Mouse (Mus musculus): ENCODE data around the gene Haus5. TPM values are rescaled to one million over a fixed set of nuclear protein-coding genes. Genes with fewer than 3 reads are reported as not detected.

The Haus5 gene
- polyA plus RNA-seq, 1 experiment from 2014 or later, result 20.0 TPM

GRCm38 (mm10) chr7:30634621-30635020 lies 30.2 kb downstream of the Haus5 start:
- WGBS, result 1% methylated on average over 20 of the region's 20 CpGs
- peak overlapping the region; percentile 27 for H3K4me2 ChIP-seq (replicated peaks)
- H3K4me1 ChIP-seq (replicated peaks; ENCODE audit: control insufficient read depth, insufficient read depth, low read length), result peaks cover 5% of the 10 kb centered on the region; the same call in 1 of the 2 replicates
- ATAC-seq (ENCODE audit: low FRiP score), result no peak
- no peaks in the 10 kb centered on the region for H3K9me3 ChIP-seq (ENCODE audit: control insufficient read depth, low read length)
- peaks cover 68% of the 10 kb centered on the region for H3K27me3 ChIP-seq (ENCODE audit: control insufficient read depth, insufficient read depth, low read length)
- no peak overlapping the region; the same call in 1 of the 2 replicates for H3K9ac ChIP-seq
- H3K27ac ChIP-seq, result no peak overlapping the region
- no peak overlapping the region for H3K4me3 ChIP-seq (replicated peaks; ENCODE audit: low read length)
- DNase-seq (ENCODE audit: low spot score), result peak; percentile 47
- H3K36me3 ChIP-seq (replicated peaks; ENCODE audit: control insufficient read depth, insufficient read depth), result no peaks in the 10 kb centered on the region

- no peak overlapping the region for H3K9ac ChIP-seq
- H3K9me3 ChIP-seq (ENCODE audit: control insufficient read depth, low read length), result no peaks in the 10 kb centered on the region
- H3K4me3 ChIP-seq (replicated peaks; ENCODE audit: low read length), result no peak overlapping the region
- 7% methylated on average over 27 of the region's 27 CpGs for WGBS
- DNase-seq (ENCODE audit: low spot score) (no peak), ATAC-seq (ENCODE audit: low FRiP score) (no peak)
- peaks cover 68% of the 10 kb centered on the region for H3K27me3 ChIP-seq (ENCODE audit: control insufficient read depth, insufficient read depth, low read length)
- no peaks in the 10 kb centered on the region for H3K36me3 ChIP-seq (replicated peaks; ENCODE audit: control insufficient read depth, insufficient read depth)
- no peak overlapping the region for H3K27ac ChIP-seq
- no peak overlapping the region for H3K4me2 ChIP-seq (replicated peaks)
- peaks cover 5% of the 10 kb centered on the region; the same call in 1 of the 2 replicates for H3K4me1 ChIP-seq (replicated peaks; ENCODE audit: control insufficient read depth, insufficient read depth, low read length)
Observed at GRCm38 (mm10) chr7:30633762-30634412, 30.9 kb downstream of the Haus5 start.

DNA sequence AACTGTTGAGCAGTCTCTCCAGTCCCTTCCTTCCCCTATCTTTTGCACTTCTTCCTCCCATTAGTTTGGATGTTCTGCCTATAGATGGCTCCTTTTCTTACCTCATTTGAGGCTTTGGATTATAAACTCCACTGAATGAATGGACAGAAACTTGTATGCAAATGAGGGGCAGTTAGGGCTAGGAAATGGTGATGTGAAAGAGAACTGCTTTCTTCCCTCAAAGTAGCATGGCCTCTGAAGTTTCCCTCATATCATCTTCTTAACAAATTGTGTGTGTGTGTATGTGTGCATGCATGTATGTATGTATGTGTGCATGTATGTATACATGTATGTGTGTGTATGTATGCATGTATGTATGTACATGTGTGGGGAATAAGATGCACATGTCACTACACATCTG lies 35.8 kb downstream of the Haus5 start:
- H3K9ac ChIP-seq, result no peak overlapping the region
- no peak overlapping the region for H3K27ac ChIP-seq
- H3K4me2 ChIP-seq (replicated peaks), result no peak overlapping the region
- no peaks in the 10 kb centered on the region for H3K9me3 ChIP-seq (ENCODE audit: control insufficient read depth, low read length)
- ATAC-seq (ENCODE audit: low FRiP score) (no peak), DNase-seq (ENCODE audit: low spot score) (no peak)
- H3K4me3 ChIP-seq (replicated peaks; ENCODE audit: low read length), result no peak overlapping the region
- H3K4me1 ChIP-seq (replicated peaks; ENCODE audit: control insufficient read depth, insufficient read depth, low read length), result peaks cover 12% of the 10 kb centered on the region
- H3K36me3 ChIP-seq (replicated peaks; ENCODE audit: control insufficient read depth, insufficient read depth), result peaks cover 8% of the 10 kb centered on the region
- H3K27me3 ChIP-seq (ENCODE audit: control insufficient read depth, insufficient read depth, low read length), result peaks cover 34% of the 10 kb centered on the region

GRCm38 (mm10) chr7:30626647-30627046 lies 38.1 kb downstream of the Haus5 start:
- H3K9me3 ChIP-seq (ENCODE audit: control insufficient read depth, low read length), result no peaks in the 10 kb centered on the region
- no peak for DNase-seq (ENCODE audit: low spot score)
- 89% methylated on average over 5 of the region's 5 CpGs for WGBS

DNA sequence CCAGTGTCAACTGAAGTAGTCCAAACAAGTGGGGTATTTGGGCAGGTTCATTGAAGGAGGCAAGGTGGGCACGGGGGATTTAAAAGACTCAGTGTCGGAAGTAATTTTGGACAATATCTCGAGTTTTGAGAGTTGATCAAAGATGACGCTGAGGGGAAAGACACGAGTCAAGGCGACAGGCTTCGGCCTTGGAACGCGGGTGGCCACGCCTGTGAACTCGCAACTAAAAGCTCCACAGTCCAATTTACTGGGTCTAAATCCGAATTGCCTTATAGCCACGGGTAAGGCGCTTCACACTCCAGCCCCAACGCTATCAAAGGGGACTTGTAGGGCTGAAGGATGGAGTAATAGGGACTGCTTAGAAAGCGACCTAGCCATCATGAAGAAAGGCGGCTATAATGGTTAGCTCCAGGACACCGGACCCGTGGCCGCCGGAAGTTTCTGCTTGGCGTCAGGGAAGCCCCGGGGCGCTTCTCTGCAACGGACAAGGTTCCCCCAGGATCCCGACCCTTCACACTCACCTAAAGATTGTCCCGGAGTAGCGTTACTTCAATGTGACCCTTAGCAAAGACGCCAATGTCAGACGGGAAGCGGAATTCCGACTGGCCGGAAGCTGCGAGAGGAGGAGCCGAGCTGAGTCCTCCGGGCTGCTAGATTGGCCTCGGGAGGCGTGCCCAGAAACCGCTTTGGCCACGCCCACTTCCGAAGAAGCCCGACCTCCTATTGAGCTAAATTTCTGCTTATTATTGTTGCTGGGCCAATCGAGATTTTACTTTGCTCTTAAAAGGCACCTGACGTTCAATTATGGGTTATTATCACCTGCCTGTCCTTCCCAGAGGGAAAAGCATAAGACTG lies 39.0 kb downstream of the Haus5 start, which contains the start of gene Cox6b1:
Gene Cox6b1, minus strand, starts transcription at position 622 of the 855 bp plus-strand sequence.
- DNase-seq (ENCODE audit: low spot score), result peak; percentile 96
- peaks cover 12% of the 10 kb centered on the region for H3K4me1 ChIP-seq (replicated peaks; ENCODE audit: control insufficient read depth, insufficient read depth, low read length)
- H3K36me3 ChIP-seq (replicated peaks; ENCODE audit: control insufficient read depth, insufficient read depth), result peaks cover 38% of the 10 kb centered on the region
- peak within 1 kb of the TSS; percentile 84 for H3K4me2 ChIP-seq (replicated peaks)
- H3K27ac ChIP-seq, result peak within 1 kb of the TSS; percentile 64
- peak within 1 kb of the TSS; percentile 84 for H3K9ac ChIP-seq
- H3K27me3 ChIP-seq (ENCODE audit: control insufficient read depth, insufficient read depth, low read length), result peaks cover 6% of the 10 kb centered on the region; the same call in 1 of the 2 replicates
- no peaks in the 10 kb centered on the region for H3K9me3 ChIP-seq (ENCODE audit: control insufficient read depth, low read length)
- 2% methylated on average over 44 of the region's 44 CpGs for WGBS
- peak within 1 kb of the TSS; percentile 63 for H3K4me3 ChIP-seq (replicated peaks; ENCODE audit: low read length)
- peak; percentile 94 for ATAC-seq (ENCODE audit: low FRiP score)

More at GRCm38 (mm10) chr7:30626647-30627046, 38.1 kb downstream of the Haus5 start:
- Histone ChIP-seq H3K36me3 (replicated peaks; ENCODE audit: control insufficient read depth, insufficient read depth) (peaks cover 31% of the 10 kb centered on the region), H3K4me2 (replicated peaks) (peak overlapping the region; percentile 53), H3K4me3 (replicated peaks; ENCODE audit: low read length) (peak overlapping the region; percentile 63; the same call in 1 of the 2 replicates), H3K4me1 (replicated peaks; ENCODE audit: control insufficient read depth, insufficient read depth, low read length) (peaks cover 12% of the 10 kb centered on the region), H3K9ac (no peak overlapping the region; the same call in 1 of the 2 replicates), H3K27ac (no peak overlapping the region), H3K27me3 (ENCODE audit: control insufficient read depth, insufficient read depth, low read length) (peaks cover 10% of the 10 kb centered on the region)
- no peak for ATAC-seq (ENCODE audit: low FRiP score)

GRCm38 (mm10) chr7:30619202-30619601 lies 45.6 kb downstream of the Haus5 start:
- Histone ChIP-seq H3K4me3 (replicated peaks; ENCODE audit: low read length) (no peak overlapping the region), H3K4me1 (replicated peaks; ENCODE audit: control insufficient read depth, insufficient read depth, low read length) (no peaks in the 10 kb centered on the region), H3K36me3 (replicated peaks; ENCODE audit: control insufficient read depth, insufficient read depth) (peaks cover 77% of the 10 kb centered on the region), H3K27me3 (ENCODE audit: control insufficient read depth, insufficient read depth, low read length) (no peaks in the 10 kb centered on the region), H3K9me3 (ENCODE audit: control insufficient read depth, low read length) (no peaks in the 10 kb centered on the region), H3K4me2 (replicated peaks) (no peak overlapping the region), H3K27ac (no peak overlapping the region), H3K9ac (no peak overlapping the region)
- DNase-seq (ENCODE audit: low spot score) (no peak), ATAC-seq (ENCODE audit: low FRiP score) (no peak)
- WGBS, result 88% methylated on average over 3 of the region's 3 CpGs

GRCm38 (mm10) chr7:30618658-30619057 lies 46.1 kb downstream of the Haus5 start:
- no peak overlapping the region for H3K4me2 ChIP-seq (replicated peaks)
- H3K27ac ChIP-seq, result no peak overlapping the region
- H3K9ac ChIP-seq, result no peak overlapping the region
- H3K9me3 ChIP-seq (ENCODE audit: control insufficient read depth, low read length), result no peaks in the 10 kb centered on the region
- H3K27me3 ChIP-seq (ENCODE audit: control insufficient read depth, insufficient read depth, low read length), result no peaks in the 10 kb centered on the region
- WGBS, result 95% methylated on average over 9 of the region's 9 CpGs
- DNase-seq (ENCODE audit: low spot score) (no peak), ATAC-seq (ENCODE audit: low FRiP score) (no peak)
- peaks cover 72% of the 10 kb centered on the region for H3K36me3 ChIP-seq (replicated peaks; ENCODE audit: control insufficient read depth, insufficient read depth)
- no peak overlapping the region for H3K4me3 ChIP-seq (replicated peaks; ENCODE audit: low read length)
- no peaks in the 10 kb centered on the region for H3K4me1 ChIP-seq (replicated peaks; ENCODE audit: control insufficient read depth, insufficient read depth, low read length)

DNA sequence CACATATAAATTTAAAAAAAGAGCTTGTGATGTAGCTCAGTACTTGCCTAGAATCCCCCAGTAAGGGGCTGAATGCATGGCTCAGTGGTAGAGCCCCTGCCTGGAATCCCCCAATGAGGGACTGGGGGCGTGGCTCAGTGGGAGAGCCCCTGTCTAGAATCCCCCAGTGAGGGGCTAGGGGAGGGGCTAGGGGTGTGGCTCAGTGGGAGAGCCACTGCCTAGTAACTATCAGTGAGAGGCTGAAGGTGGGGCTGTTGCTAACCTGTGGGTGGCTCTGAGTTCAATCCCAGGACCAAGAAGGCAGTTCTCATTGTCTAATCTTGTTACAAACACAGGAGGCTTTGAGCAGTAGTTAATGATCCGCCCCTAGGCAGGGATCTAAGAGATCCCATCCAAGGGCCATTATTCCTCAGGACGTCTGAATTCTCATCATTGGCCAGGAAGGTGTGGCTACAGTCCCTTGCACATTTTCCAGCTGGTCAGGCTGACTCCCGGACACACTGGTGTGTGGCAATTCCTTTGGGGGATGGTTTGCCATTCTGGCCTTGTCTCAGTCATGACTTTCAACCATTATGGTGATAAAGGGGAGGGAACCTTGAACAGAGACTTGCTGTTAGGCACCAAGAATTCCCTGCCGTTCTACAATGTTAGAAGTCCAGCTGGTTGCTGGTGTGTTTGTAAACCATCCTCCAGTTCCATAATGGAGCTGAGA lies 49.6 kb downstream of the Haus5 start:
- no peaks in the 10 kb centered on the region for H3K4me1 ChIP-seq (replicated peaks; ENCODE audit: control insufficient read depth, insufficient read depth, low read length)
- 61% methylated on average over 5 of the region's 5 CpGs for WGBS
- H3K4me3 ChIP-seq (replicated peaks; ENCODE audit: low read length), result no peak overlapping the region
- H3K9me3 ChIP-seq (ENCODE audit: control insufficient read depth, low read length), result no peaks in the 10 kb centered on the region
- no peak overlapping the region for H3K27ac ChIP-seq
- no peak overlapping the region for H3K4me2 ChIP-seq (replicated peaks)
- peaks cover 43% of the 10 kb centered on the region for H3K36me3 ChIP-seq (replicated peaks; ENCODE audit: control insufficient read depth, insufficient read depth)
- DNase-seq (ENCODE audit: low spot score), result no peak
- no peaks in the 10 kb centered on the region for H3K27me3 ChIP-seq (ENCODE audit: control insufficient read depth, insufficient read depth, low read length)
- ATAC-seq (ENCODE audit: low FRiP score), result no peak
- H3K9ac ChIP-seq, result no peak overlapping the region

DNA sequence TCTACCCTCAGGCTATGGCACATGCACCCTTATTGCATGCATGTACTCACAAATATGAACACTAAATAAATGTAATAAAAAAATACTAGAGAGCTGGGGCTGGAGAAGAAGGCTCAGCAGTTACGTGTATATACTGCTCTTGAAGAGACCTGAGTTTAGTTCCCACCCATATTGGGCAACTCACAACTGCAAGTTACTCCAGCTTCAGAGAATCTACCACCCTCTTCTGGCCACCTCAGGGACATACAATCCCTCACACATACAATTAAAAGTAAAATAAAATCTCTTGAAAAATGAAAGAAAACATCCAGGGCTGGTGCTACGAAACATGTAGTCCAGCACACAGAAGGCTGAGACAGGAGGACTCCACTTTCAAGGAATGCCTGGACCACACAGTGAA lies 50.3 kb downstream of the Haus5 start:
- Histone ChIP-seq H3K36me3 (replicated peaks; ENCODE audit: control insufficient read depth, insufficient read depth) (peaks cover 40% of the 10 kb centered on the region), H3K9ac (no peak overlapping the region), H3K4me3 (replicated peaks; ENCODE audit: low read length) (no peak overlapping the region), H3K4me1 (replicated peaks; ENCODE audit: control insufficient read depth, insufficient read depth, low read length) (no peaks in the 10 kb centered on the region), H3K9me3 (ENCODE audit: control insufficient read depth, low read length) (no peaks in the 10 kb centered on the region), H3K27ac (no peak overlapping the region), H3K4me2 (replicated peaks) (no peak overlapping the region), H3K27me3 (ENCODE audit: control insufficient read depth, insufficient read depth, low read length) (no peaks in the 10 kb centered on the region)
- no peak for ATAC-seq (ENCODE audit: low FRiP score)
- WGBS, result 85% methylated on average over 2 of the region's 2 CpGs
- DNase-seq (ENCODE audit: low spot score), result no peak

All from hindbrain, embryonic 14.5 days (tissue).